Mouse (Mus musculus) embryonic facial prominence, embryonic 14.5 days (tissue): ENCODE measurements around the gene Wdr18. TPM values are rescaled to one million over a fixed set of nuclear protein-coding genes. Genes with fewer than 3 reads are reported as not detected.

Experiments
- ATAC-seq: fragments of 200-750 bp; cut with Nextera tagmentation; 2 replicates; pipeline ENCODE4 v1.8.0; 2017; ENCODE audit warnings: low read depth, moderate number of reproducible peaks, moderate TSS enrichment
- DNase-seq: peaks from one replicate; pipeline ENCODE4 v3.0.0-alpha.2; 2015; ENCODE audit warnings: low spot score
- H3K27ac ChIP-seq: fragments of 300-500 bp; sonication (generic); replicated peaks from 2 replicates; pipeline ENCODE4 v1.5.1; 2014; ENCODE audit warnings: low read depth, mild to moderate bottlenecking, low read length, moderate library complexity
- H3K27me3 ChIP-seq: fragments of 300-500 bp; sonication (generic); replicated peaks from 2 replicates; pipeline ENCODE4 v1.6.1; 2014; ENCODE audit warnings: low read length; ENCODE audit not compliant: control insufficient read depth, insufficient read depth
- H3K36me3 ChIP-seq: fragments of 300-500 bp; sonication (generic); 2 replicates; pipeline ENCODE4 v1.6.1; 2014; ENCODE audit warnings: low read length, mixed read lengths; ENCODE audit not compliant: control insufficient read depth, insufficient read depth
- H3K4me1 ChIP-seq: fragments of 300-500 bp; sonication (generic); 2 replicates; pipeline ENCODE4 v1.6.1; 2014; ENCODE audit warnings: antibody characterized with exemption, low read length; ENCODE audit not compliant: control insufficient read depth, insufficient read depth
- H3K4me2 ChIP-seq: fragments of 300-500 bp; sonication (generic); 2 replicates; pipeline ENCODE4 v1.6.1; 2014; ENCODE audit warnings: low read depth, mild to moderate bottlenecking, low read length, moderate library complexity, mixed read lengths
- H3K4me3 ChIP-seq: fragments of 300-500 bp; sonication (generic); 2 replicates; pipeline ENCODE4 v1.5.1; 2014; ENCODE audit warnings: low read depth, mild to moderate bottlenecking, low read length
- H3K9ac ChIP-seq: fragments of 300-500 bp; sonication (generic); 2 replicates; pipeline ENCODE4 v1.6.1; 2014; ENCODE audit warnings: low read depth, mild to moderate bottlenecking, low read length, moderate library complexity, mixed read lengths
- H3K9me3 ChIP-seq: fragments of 300-500 bp; sonication (generic); 2 replicates; pipeline ENCODE4 v1.6.1; 2016; ENCODE audit warnings: low read length; ENCODE audit not compliant: control insufficient read depth
- WGBS: fragments of 180-500 bp; shearing (Covaris S2); extraction: QIAGEN DNeasy Blood & Tissue Kit; methylation state at CpG from one replicate; pipeline ENCODE4 v1.1.7; 2014; 5-methylcytosine and 5-hydroxymethylcytosine counted together
- polyA plus RNA-seq: library from polyadenylated mRNA; unstranded; fragments of >200 nt; fragmentation: Nextera tagmentation; extraction: Ambion mirVana; gene quantifications from 2 replicates; pipeline ENCODE4 v1.2.1, GENCODE M21; 2014

The Wdr18 gene
- polyA plus RNA-seq, 1 experiment from 2014 or later = 97.4 TPM

GRCm38 (mm10) chr10:79974668-79975067 lies 14.7 kb downstream of the Wdr18 start:
- H3K4me1 ChIP-seq = no peaks in the 10 kb centered on the region
- no peak overlapping the region for H3K27ac ChIP-seq
- H3K27me3 ChIP-seq = 0 out of 2 replicates have a peak, but pooled peaks cover 13% of the 10 kb centered on the region
- ATAC-seq (no peak), DNase-seq (no peak)
- H3K4me3 ChIP-seq = no peak overlapping the region
- 80% methylated on average over 8 of the region's 8 CpGs for WGBS
- H3K9me3 ChIP-seq = no peaks in the 10 kb centered on the region
- no peak overlapping the region for H3K9ac ChIP-seq
- peaks cover 59% of the 10 kb centered on the region for H3K36me3 ChIP-seq
- H3K4me2 ChIP-seq = no peak overlapping the region

DNA sequence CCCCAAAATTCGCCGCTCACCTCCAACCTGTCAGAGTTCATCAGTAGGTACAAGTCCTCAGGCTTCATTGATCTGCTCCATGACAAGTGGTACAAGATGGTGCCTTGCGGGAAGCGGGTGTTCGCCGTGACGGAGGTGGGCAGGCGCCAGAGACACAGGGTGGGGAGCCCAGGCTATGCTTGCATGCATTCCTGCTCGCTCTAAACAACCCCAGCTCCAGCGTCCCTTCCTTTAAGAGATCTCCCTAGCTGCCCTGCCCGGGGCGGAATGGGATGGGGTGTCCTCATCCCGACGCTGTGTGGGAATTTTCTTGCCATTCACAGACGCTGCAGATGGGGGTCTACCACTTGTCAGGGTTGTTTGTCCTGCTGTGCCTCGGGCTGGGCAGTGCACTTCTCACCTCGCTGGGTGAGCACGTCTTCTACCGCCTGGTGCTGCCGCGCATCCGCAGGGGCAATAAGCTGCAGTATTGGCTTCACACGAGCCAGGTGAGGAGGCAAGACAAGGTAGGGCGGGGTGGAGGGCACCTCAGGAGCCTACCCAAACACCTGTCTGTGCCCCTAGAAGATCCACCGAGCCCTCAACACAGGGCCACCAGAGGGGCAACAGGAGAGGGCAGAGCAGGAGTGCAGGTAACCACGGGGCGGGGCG lies 16.2 kb downstream of the Wdr18 start:
- 89% methylated on average over 28 of the region's 28 CpGs for WGBS

DNA sequence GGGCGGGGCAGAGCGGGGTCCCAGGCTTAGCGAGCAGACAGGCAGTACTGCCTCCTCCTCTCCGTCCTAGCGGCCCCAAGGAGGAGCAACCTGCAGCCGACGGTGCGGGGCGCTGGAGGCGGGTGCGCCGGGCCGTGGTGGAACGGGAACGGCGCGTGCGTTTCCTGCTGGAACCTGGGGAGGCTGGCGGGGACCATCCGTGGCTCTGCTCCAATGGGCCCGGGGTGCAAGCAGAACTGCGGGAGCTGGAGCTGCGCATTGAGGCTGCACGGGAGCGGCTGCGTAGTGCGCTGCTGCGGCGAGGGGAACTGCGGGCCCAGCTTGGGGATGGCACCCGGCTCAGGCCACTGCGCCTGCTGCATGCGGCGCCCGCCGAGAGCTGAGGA lies 16.8 kb downstream of the Wdr18 start:
- 76% methylated on average over 10 of the region's 36 CpGs for WGBS
- no peak overlapping the region for H3K9ac ChIP-seq
- no peak for DNase-seq
- no peak overlapping the region for H3K4me2 ChIP-seq
- no peak overlapping the region for H3K27ac ChIP-seq
- peaks cover 63% of the 10 kb centered on the region for H3K36me3 ChIP-seq
- H3K27me3 ChIP-seq = 0 out of 2 replicates have a peak, but pooled peaks cover 7% of the 10 kb centered on the region
- no peak for ATAC-seq
- H3K9me3 ChIP-seq = no peaks in the 10 kb centered on the region
- no peaks in the 10 kb centered on the region for H3K4me1 ChIP-seq
- no peak overlapping the region for H3K4me3 ChIP-seq

More for the DNA sequence above, 16.2 kb downstream of the Wdr18 start:
- Histone ChIP-seq H3K36me3 (peaks cover 63% of the 10 kb centered on the region), H3K9ac (no peak overlapping the region), H3K27me3 (0 out of 2 replicates have a peak, but pooled peaks cover 8% of the 10 kb centered on the region), H3K27ac (no peak overlapping the region), H3K4me2 (no peak overlapping the region), H3K9me3 (no peaks in the 10 kb centered on the region), H3K4me1 (no peaks in the 10 kb centered on the region), H3K4me3 (no peak overlapping the region)
- no peak for ATAC-seq
- no peak for DNase-seq

DNA sequence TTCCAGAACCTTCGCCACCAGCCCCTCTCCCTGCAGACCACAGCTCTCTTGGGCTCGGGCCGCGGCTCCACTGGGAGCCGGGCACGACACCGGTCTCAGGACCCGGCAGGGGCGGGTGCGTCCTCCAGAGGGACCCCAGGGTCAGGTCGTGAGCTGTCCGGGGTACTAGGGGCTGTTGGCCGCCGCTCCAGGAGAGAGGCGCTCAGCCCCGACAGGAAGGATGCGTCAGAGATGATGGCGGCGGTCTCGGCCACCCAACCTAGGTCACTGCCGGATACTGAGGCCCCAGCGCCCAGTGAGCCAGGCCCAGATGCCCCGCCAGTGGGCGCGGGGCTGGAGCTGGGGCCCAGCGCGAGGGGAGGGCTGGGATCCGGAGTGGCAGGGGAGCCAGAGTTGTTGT lies 17.4 kb downstream of the Wdr18 start:
- no peak overlapping the region for H3K4me2 ChIP-seq
- DNase-seq (no peak), ATAC-seq (no peak)
- no peak overlapping the region for H3K9ac ChIP-seq
- H3K27ac ChIP-seq = no peak overlapping the region
- H3K27me3 ChIP-seq = 0 out of 2 replicates have a peak, but pooled peaks cover 3% of the 10 kb centered on the region
- H3K4me1 ChIP-seq = no peaks in the 10 kb centered on the region
- H3K9me3 ChIP-seq = no peaks in the 10 kb centered on the region
- H3K4me3 ChIP-seq = no peak overlapping the region
- H3K36me3 ChIP-seq = peaks cover 63% of the 10 kb centered on the region
- WGBS = 84% methylated on average over 27 of the region's 28 CpGs

DNA sequence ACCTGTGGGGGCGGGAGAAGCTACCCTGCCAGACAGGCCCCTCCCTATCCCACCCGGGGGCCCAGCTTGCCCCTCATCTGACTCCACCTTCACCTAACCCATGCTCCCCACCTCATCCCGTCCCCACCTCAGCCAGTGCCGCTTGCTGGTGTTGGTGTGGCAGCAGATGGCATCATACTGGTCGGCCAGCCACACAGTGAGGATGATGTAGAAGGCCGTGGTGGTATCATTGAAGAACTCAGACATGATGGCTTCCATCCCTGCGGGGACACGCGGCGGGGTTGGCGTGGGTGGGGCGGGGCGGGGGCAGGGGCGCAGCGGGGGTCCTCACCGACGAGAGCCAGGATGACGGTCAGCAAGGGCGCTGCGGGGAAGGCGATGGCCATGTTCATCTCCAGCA lies 18.1 kb downstream of the Wdr18 start:
- no peak overlapping the region for H3K27ac ChIP-seq
- no peak for ATAC-seq
- H3K4me1 ChIP-seq = peaks cover 4% of the 10 kb centered on the region
- H3K27me3 ChIP-seq = 0 out of 2 replicates have a peak, but pooled peaks cover 3% of the 10 kb centered on the region
- H3K9me3 ChIP-seq = no peaks in the 10 kb centered on the region
- H3K9ac ChIP-seq = no peak overlapping the region
- no peak for DNase-seq
- no peak overlapping the region for H3K4me2 ChIP-seq
- H3K36me3 ChIP-seq = peaks cover 63% of the 10 kb centered on the region
- 98% methylated on average over 21 of the region's 21 CpGs for WGBS
- no peak overlapping the region for H3K4me3 ChIP-seq

DNA sequence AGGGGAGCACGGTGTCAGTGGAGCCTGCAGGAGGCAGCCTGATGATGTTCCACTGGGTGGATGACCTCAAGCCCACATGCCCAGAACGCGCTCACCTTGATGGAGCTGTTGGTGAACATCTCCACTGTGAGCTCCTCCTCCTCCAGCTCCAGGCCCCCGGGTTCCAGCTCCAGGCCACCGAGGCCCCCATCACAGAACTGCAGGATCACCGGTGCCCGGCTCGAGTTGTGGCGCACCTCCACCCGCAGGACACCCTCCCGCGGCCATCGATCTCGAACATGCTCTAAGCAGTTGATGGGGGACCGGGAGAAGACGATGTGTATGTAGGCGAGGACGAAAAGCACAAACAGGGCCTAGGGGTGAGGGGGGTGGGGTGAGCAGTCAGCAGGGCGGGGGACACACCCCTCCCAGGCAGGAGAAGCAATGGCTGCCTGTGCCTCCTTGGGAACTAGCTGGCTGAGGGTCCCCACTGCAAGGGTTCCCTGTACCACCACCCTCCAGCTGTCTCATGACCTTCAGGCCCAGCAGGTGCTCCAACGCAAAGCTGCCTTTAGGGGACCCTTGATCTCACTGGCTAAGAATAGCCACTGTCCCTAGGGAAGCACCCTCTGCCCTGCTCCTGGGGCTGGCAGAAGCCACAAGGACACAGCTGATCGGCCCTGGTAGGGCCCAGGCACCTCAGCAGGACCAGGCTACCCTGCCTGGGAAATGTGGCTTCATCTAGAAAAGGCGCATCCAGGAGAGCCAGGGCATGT lies 19.6 kb downstream of the Wdr18 start:
- 91% methylated on average over 21 of the region's 22 CpGs for WGBS
- H3K36me3 ChIP-seq = peaks cover 52% of the 10 kb centered on the region
- no peak overlapping the region for H3K27ac ChIP-seq

DNA sequence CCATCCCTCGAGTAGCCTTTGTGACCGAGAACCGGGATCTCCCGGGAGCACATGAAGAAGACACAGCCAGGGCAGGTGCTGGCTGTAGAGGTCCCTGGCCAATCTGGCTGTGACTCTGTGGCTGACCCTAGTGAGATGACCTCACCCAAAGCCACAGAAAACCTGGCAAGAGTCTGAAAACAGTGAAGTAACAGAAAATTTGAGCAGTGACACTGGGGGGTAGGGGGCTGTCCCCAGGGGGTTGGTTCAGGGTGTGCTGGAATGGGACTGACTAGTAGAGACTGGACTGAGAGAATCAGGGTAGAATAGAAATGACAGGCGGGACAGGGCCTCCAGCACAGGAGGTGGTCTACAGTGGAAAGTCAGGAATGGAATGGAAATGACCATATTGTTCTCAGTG lies 23.3 kb downstream of the Wdr18 start:
- Histone ChIP-seq H3K9ac (peak overlapping the region; percentile 87), H3K9me3 (no peaks in the 10 kb centered on the region), H3K4me2 (peak overlapping the region; percentile 97), H3K4me1 (peaks cover 32% of the 10 kb centered on the region), H3K27me3 (no peaks in the 10 kb centered on the region), H3K4me3 (peak overlapping the region; percentile 74), H3K36me3 (peaks cover 16% of the 10 kb centered on the region), H3K27ac (peak overlapping the region; percentile 99; the same call in 1 of the 2 replicates)
- DNase-seq = no peak
- WGBS = 77% methylated on average over 5 of the region's 5 CpGs
- no peak for ATAC-seq

More for the DNA sequence above, 19.6 kb downstream of the Wdr18 start:
- ATAC-seq (no peak), DNase-seq (no peak)
- Histone ChIP-seq H3K4me2 (no peak overlapping the region), H3K9me3 (no peaks in the 10 kb centered on the region), H3K4me1 (peaks cover 9% of the 10 kb centered on the region), H3K9ac (no peak overlapping the region), H3K4me3 (no peak overlapping the region), H3K27me3 (no peaks in the 10 kb centered on the region)

GRCm38 (mm10) chr10:79983670-79984069 lies 23.7 kb downstream of the Wdr18 start:
- WGBS = 2% methylated on average over 10 of the region's 21 CpGs
- H3K9ac ChIP-seq = peak overlapping the region; percentile 87
- ATAC-seq = no peak
- no peak for DNase-seq
- peaks cover 32% of the 10 kb centered on the region for H3K4me1 ChIP-seq
- peak overlapping the region; percentile 74 for H3K4me3 ChIP-seq
- no peaks in the 10 kb centered on the region for H3K9me3 ChIP-seq
- peaks cover 12% of the 10 kb centered on the region for H3K36me3 ChIP-seq
- H3K4me2 ChIP-seq = peak overlapping the region; percentile 97
- H3K27me3 ChIP-seq = no peaks in the 10 kb centered on the region
- H3K27ac ChIP-seq = peak overlapping the region; percentile 99
